Mouse (Mus musculus): ENCODE results near the gene Sox5.

Gene Sox5

GRCm38 (mm10) chr6:144485578-144485977, 296.2 kb downstream of the Sox5 start:
- DNase-seq (ENCODE audit: low spot score in 2 of 2), result no peak

GRCm38 (mm10) chr6:144483166-144483565, 298.6 kb downstream of the Sox5 start:
- no peak for DNase-seq (ENCODE audit: low spot score in 2 of 2)

- no peak for DNase-seq (ENCODE audit: low spot score in 2 of 2)
Observed at GRCm38 (mm10) chr6:144480648-144481528, 300.9 kb downstream of the Sox5 start.

- DNase-seq (ENCODE audit: low spot score in 2 of 2), result no peak
Observed at GRCm38 (mm10) chr6:144479861-144480260, 301.9 kb downstream of the Sox5 start.

- no peak for DNase-seq (ENCODE audit: low spot score in 2 of 2)
Observed at GRCm38 (mm10) chr6:144477287-144478064, 304.3 kb downstream of the Sox5 start.

- no peak for DNase-seq (ENCODE audit: low spot score in 2 of 2)
Observed at GRCm38 (mm10) chr6:144473437-144473836, 308.3 kb downstream of the Sox5 start.

- DNase-seq (ENCODE audit: low spot score in 2 of 2), result no peak
Observed at GRCm38 (mm10) chr6:144472089-144472900, 309.5 kb downstream of the Sox5 start.

GRCm38 (mm10) chr6:144466711-144467110, 315.1 kb downstream of the Sox5 start:
- DNase-seq (ENCODE audit: low spot score in 2 of 2), result no peak

GRCm38 (mm10) chr6:144463691-144464090, 318.1 kb downstream of the Sox5 start:
- DNase-seq (ENCODE audit: low spot score in 2 of 2), result no peak

- DNase-seq (ENCODE audit: low spot score in 2 of 2), result no peak
Observed at GRCm38 (mm10) chr6:144463274-144463673, 318.5 kb downstream of the Sox5 start.

GRCm38 (mm10) chr6:144459486-144459885, 322.3 kb downstream of the Sox5 start:
- DNase-seq (ENCODE audit: low spot score in 2 of 2), result no peak

- DNase-seq (ENCODE audit: low spot score in 2 of 2), result no peak
Observed at GRCm38 (mm10) chr6:144457500-144457899, 324.3 kb downstream of the Sox5 start.

- no peak for DNase-seq (ENCODE audit: low spot score in 2 of 2)
Observed at GRCm38 (mm10) chr6:144454291-144455276, 327.2 kb downstream of the Sox5 start.

- DNase-seq (ENCODE audit: low spot score in 2 of 2), result no peak
Observed at GRCm38 (mm10) chr6:144453605-144454004, 328.2 kb downstream of the Sox5 start.

- no peak for DNase-seq (ENCODE audit: low spot score in 2 of 2)
Observed at GRCm38 (mm10) chr6:144453147-144453546, 328.6 kb downstream of the Sox5 start.

- DNase-seq (ENCODE audit: low spot score in 2 of 2), result peak; percentile 11 to 79
Observed at GRCm38 (mm10) chr6:144452200-144452977, 329.4 kb downstream of the Sox5 start.

GRCm38 (mm10) chr6:144451631-144452030, 330.1 kb downstream of the Sox5 start:
- DNase-seq (ENCODE audit: low spot score in 2 of 2), result no peak

GRCm38 (mm10) chr6:144445761-144446373, 335.9 kb downstream of the Sox5 start:
- DNase-seq (ENCODE audit: low spot score in 2 of 2), result no peak

GRCm38 (mm10) chr6:144444367-144444766, 337.4 kb downstream of the Sox5 start:
- DNase-seq (ENCODE audit: low spot score in 2 of 2), result no peak

Data from left cerebral cortex, adult 9 months (tissue).